Mouse (Mus musculus) embryonic facial prominence, embryonic 15.5 days (tissue): ENCODE measurements around the gene Ubash3b. TPM values are rescaled to one million over a fixed set of nuclear protein-coding genes. Genes with fewer than 3 reads are reported as not detected.

ENCODE experiments used
- ATAC-seq: fragments of 200-750 bp; cut with Nextera tagmentation; 2 replicates; pipeline ENCODE4 v1.8.0; 2017; ENCODE audit warnings: low read depth, moderate TSS enrichment; ENCODE audit not compliant: insufficient number of reproducible peaks, low FRiP score, low TSS enrichment
- H3K27ac ChIP-seq: fragments of 300-500 bp; sonication (generic); replicated peaks from 2 replicates; pipeline ENCODE4 v1.5.1; 2015; ENCODE audit warnings: mild to moderate bottlenecking, inconsistent platforms
- H3K27me3 ChIP-seq: fragments of 300-500 bp; sonication (generic); 2 replicates; pipeline ENCODE4 v1.6.1; 2015; ENCODE audit warnings: inconsistent platforms
- H3K36me3 ChIP-seq: fragments of 300-500 bp; sonication (generic); 2 replicates; pipeline ENCODE4 v1.6.1; 2015; ENCODE audit warnings: mild to moderate bottlenecking, inconsistent platforms
- H3K4me1 ChIP-seq: fragments of 300-500 bp; sonication (generic); 2 replicates; pipeline ENCODE4 v1.6.1; 2015; ENCODE audit warnings: inconsistent platforms
- H3K4me2 ChIP-seq: fragments of 300-500 bp; sonication (generic); replicated peaks from 2 replicates; pipeline ENCODE4 v1.6.1; 2015; ENCODE audit warnings: mild to moderate bottlenecking, inconsistent platforms
- H3K4me3 ChIP-seq: fragments of 300-500 bp; sonication (generic); replicated peaks from 2 replicates; pipeline ENCODE4 v1.5.1; 2015; ENCODE audit warnings: mild to moderate bottlenecking, inconsistent platforms
- H3K9ac ChIP-seq: fragments of 300-500 bp; sonication (generic); 2 replicates; pipeline ENCODE4 v1.6.1; 2015; ENCODE audit warnings: inconsistent platforms
- H3K9me3 ChIP-seq: fragments of 300-500 bp; sonication (generic); replicated peaks from 2 replicates; pipeline ENCODE4 v1.6.1; 2016; ENCODE audit warnings: inconsistent platforms
- WGBS: fragments of 180-500 bp; shearing (Covaris S2); methylation state at CpG from one replicate; pipeline ENCODE4 v1.1.7; 2015; 5-methylcytosine and 5-hydroxymethylcytosine counted together
- polyA plus RNA-seq: library from polyadenylated mRNA; unstranded; fragments of >200 nt; fragmentation: Nextera tagmentation; extraction: Ambion mirVana; gene quantifications from 2 replicates; pipeline ENCODE4 v1.2.1, GENCODE M21; 2015

Ubash3b gene
- polyA plus RNA-seq, 1 experiment from 2014 or later = 8.2 TPM

GRCm38 (mm10) chr9:40984313-40984712 lies 177.2 kb downstream of the Ubash3b start:
- H3K9ac ChIP-seq = no peak overlapping the region
- no peak overlapping the region for H3K27ac ChIP-seq
- no peaks in the 10 kb centered on the region for H3K27me3 ChIP-seq
- no peak overlapping the region for H3K4me2 ChIP-seq
- ATAC-seq = no peak
- H3K9me3 ChIP-seq = no peaks in the 10 kb centered on the region
- no peaks in the 10 kb centered on the region; the same call in 1 of the 2 replicates for H3K4me1 ChIP-seq
- WGBS = 59% methylated on average over 3 of the region's 3 CpGs
- H3K36me3 ChIP-seq = no peaks in the 10 kb centered on the region
- H3K4me3 ChIP-seq = no peak overlapping the region

- no peak overlapping the region for H3K27ac ChIP-seq
- no peaks in the 10 kb centered on the region for H3K36me3 ChIP-seq
- WGBS = 85% methylated on average over 3 of the region's 3 CpGs
- H3K27me3 ChIP-seq = no peaks in the 10 kb centered on the region
- H3K4me2 ChIP-seq = no peak overlapping the region
- H3K9ac ChIP-seq = no peak overlapping the region
- ATAC-seq = no peak
- no peaks in the 10 kb centered on the region; the same call in 1 of the 2 replicates for H3K4me1 ChIP-seq
- H3K4me3 ChIP-seq = no peak overlapping the region
- no peaks in the 10 kb centered on the region for H3K9me3 ChIP-seq
These were observed 177.7 kb downstream of the Ubash3b start for GRCm38 (mm10) chr9:40983758-40984157.

GRCm38 (mm10) chr9:40982480-40982879 lies 179.0 kb downstream of the Ubash3b start:
- Histone ChIP-seq H3K4me2 (no peak overlapping the region), H3K4me3 (no peak overlapping the region), H3K4me1 (no peaks in the 10 kb centered on the region; the same call in 1 of the 2 replicates), H3K27me3 (no peaks in the 10 kb centered on the region), H3K27ac (no peak overlapping the region), H3K9me3 (no peaks in the 10 kb centered on the region), H3K9ac (no peak overlapping the region), H3K36me3 (no peaks in the 10 kb centered on the region)
- ATAC-seq = no peak
- WGBS = 33% methylated on average over 6 of the region's 6 CpGs

- H3K4me1 ChIP-seq = no peaks in the 10 kb centered on the region
- no peak overlapping the region for H3K4me2 ChIP-seq
- no peak for ATAC-seq
- H3K36me3 ChIP-seq = no peaks in the 10 kb centered on the region
- H3K9me3 ChIP-seq = no peaks in the 10 kb centered on the region
- WGBS = 70% methylated on average over 11 of the region's 11 CpGs
- H3K4me3 ChIP-seq = no peak overlapping the region
- no peak overlapping the region for H3K9ac ChIP-seq
- no peak overlapping the region for H3K27ac ChIP-seq
- no peaks in the 10 kb centered on the region for H3K27me3 ChIP-seq
These were observed 187.3 kb downstream of the Ubash3b start for GRCm38 (mm10) chr9:40974042-40974801.

GRCm38 (mm10) chr9:40964418-40964714 lies 197.1 kb downstream of the Ubash3b start:
- Histone ChIP-seq H3K27me3 (peaks cover 29% of the 10 kb centered on the region), H3K36me3 (no peaks in the 10 kb centered on the region), H3K9me3 (no peaks in the 10 kb centered on the region), H3K27ac (no peak overlapping the region), H3K4me2 (peak overlapping the region; percentile 88), H3K4me3 (peak overlapping the region; percentile 40), H3K9ac (no peak overlapping the region), H3K4me1 (peaks cover 11% of the 10 kb centered on the region)
- ATAC-seq = no peak
- WGBS = 23% methylated on average over 7 of the region's 7 CpGs

- 2% methylated on average over 49 of the region's 51 CpGs for WGBS
- H3K4me3 ChIP-seq = peak within 1 kb of the TSS; percentile 40
These were observed 197.7 kb downstream of the Ubash3b start, which contains the start of gene Jhy for GRCm38 (mm10) chr9:40963586-40964417. Gene Jhy (minus strand): TSS chr9:40964118.

GRCm38 (mm10) chr9:40961401-40961800 lies 200.1 kb downstream of the Ubash3b start:
- Histone ChIP-seq H3K4me2 (no peak overlapping the region), H3K36me3 (no peaks in the 10 kb centered on the region), H3K9ac (no peak overlapping the region), H3K4me1 (peaks cover 11% of the 10 kb centered on the region), H3K27ac (no peak overlapping the region), H3K27me3 (peaks cover 29% of the 10 kb centered on the region), H3K4me3 (no peak overlapping the region), H3K9me3 (no peaks in the 10 kb centered on the region)
- ATAC-seq = no peak
- WGBS = 39% methylated on average over 3 of the region's 3 CpGs

More at GRCm38 (mm10) chr9:40963586-40964417, 197.7 kb downstream of the Ubash3b start, which contains the start of gene Jhy:
- H3K27me3 ChIP-seq = peaks cover 29% of the 10 kb centered on the region
- peak within 1 kb of the TSS; percentile 88 for H3K4me2 ChIP-seq
- no peaks in the 10 kb centered on the region for H3K36me3 ChIP-seq
- no peaks in the 10 kb centered on the region for H3K9me3 ChIP-seq
- H3K9ac ChIP-seq = no peak within 1 kb of the TSS
- H3K4me1 ChIP-seq = peaks cover 11% of the 10 kb centered on the region
- peak; percentile 43; the same call in 1 of the 2 replicates for ATAC-seq
- no peak within 1 kb of the TSS for H3K27ac ChIP-seq

Other genes starting within 250 kb of the Ubash3b start
- 0.58 and 1.3 TPM in 2 replicates for gene Jhy, start 197.6 kb downstream of the Ubash3b start, polyA plus RNA-seq
- gene Crtam, start 157.1 kb downstream of the Ubash3b start, polyA plus RNA-seq = 0.11 and 0.23 TPM in 2 replicates